Mouse (Mus musculus) frontal cortex, adult (tissue): ENCODE results near the gene Clec9a.

Experiments
- ATAC-seq: cut with Nextera tagmentation; 2 replicates; pipeline ENCODE4 v1.9.2; 2017; ENCODE audit warnings: mild to moderate bottlenecking, moderate library complexity, mixed read lengths; ENCODE audit not compliant: low TSS enrichment

Clec9a gene

GRCm38 (mm10) chr6:129423734-129424072, 15.0 kb downstream of the Clec9a start:
- ATAC-seq = peak; percentile 87

- ATAC-seq = no peak
Observed at GRCm38 (mm10) chr6:129425217-129425616, 16.6 kb downstream of the Clec9a start.

GRCm38 (mm10) chr6:129425812-129426211, 17.1 kb downstream of the Clec9a start:
- no peak for ATAC-seq

- ATAC-seq = no peak
Observed at GRCm38 (mm10) chr6:129427281-129427680, 18.6 kb downstream of the Clec9a start.

GRCm38 (mm10) chr6:129434239-129434638, 25.6 kb downstream of the Clec9a start:
- ATAC-seq = peak; percentile 47; the same call in 1 of the 2 replicates

GRCm38 (mm10) chr6:129436025-129436424, 27.4 kb downstream of the Clec9a start:
- no peak for ATAC-seq

GRCm38 (mm10) chr6:129438033-129438432, 29.4 kb downstream of the Clec9a start:
- ATAC-seq = no peak

GRCm38 (mm10) chr6:129449743-129450142, 41.1 kb downstream of the Clec9a start:
- no peak for ATAC-seq

- peak; percentile 69 for ATAC-seq
Observed at GRCm38 (mm10) chr6:129451411-129452039, 42.9 kb downstream of the Clec9a start, which contains the start of gene Clec1a. TSS of gene Clec1a (minus strand) at chr6:129452000.

GRCm38 (mm10) chr6:129471386-129471785, 62.7 kb downstream of the Clec9a start:
- ATAC-seq = no peak

GRCm38 (mm10) chr6:129472627-129473026, 64.0 kb downstream of the Clec9a start:
- no peak for ATAC-seq
